Mouse (Mus musculus) frontal cortex, postnatal 36 days (tissue): Measurements from ENCODE around the gene Higd2a.

Experiments
- DNase-seq, 2 experiments: peaks; one replicate each; pipeline ENCODE4 v3.0.0; 2022; ENCODE audit warnings: low spot score in 2 of 2

The Higd2a gene

GRCm38 (mm10) chr13:54589996-54590951 lies at the start of gene Higd2a, which contains the start of gene Nop16:
Gene Higd2a, plus strand, starts transcription at chr13:54590207.
Gene Nop16, minus strand, starts transcription at chr13:54590090.
- DNase-seq, result peak; percentile 95 to 98

DNA sequence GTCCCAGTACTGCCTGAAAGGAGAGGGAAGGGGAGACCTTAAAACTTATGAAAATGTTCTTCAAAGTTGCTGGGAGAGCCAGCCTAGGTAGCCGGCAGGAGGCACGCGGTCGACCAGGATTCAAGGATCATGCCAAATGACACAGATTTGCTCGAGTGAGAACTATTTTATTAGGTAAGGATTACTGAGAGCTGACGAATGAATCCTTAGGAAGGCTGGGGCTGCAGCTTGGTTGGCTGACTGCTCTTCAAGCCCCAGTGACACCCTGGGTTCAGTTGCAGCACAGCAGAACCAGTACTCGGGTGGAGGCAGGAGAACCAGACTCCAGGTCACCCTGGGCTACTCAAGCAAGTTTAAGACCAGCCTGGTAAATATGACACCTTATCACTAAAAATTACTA lies 42.0 kb upstream of the Higd2a start:
- DNase-seq, result no peak

- no peak for DNase-seq
Measured at GRCm38 (mm10) chr13:54556176-54556575, 33.8 kb upstream of the Higd2a start.

GRCm38 (mm10) chr13:54556796-54557195 lies 33.2 kb upstream of the Higd2a start:
- DNase-seq, result peak; percentile 31 to 36

DNA sequence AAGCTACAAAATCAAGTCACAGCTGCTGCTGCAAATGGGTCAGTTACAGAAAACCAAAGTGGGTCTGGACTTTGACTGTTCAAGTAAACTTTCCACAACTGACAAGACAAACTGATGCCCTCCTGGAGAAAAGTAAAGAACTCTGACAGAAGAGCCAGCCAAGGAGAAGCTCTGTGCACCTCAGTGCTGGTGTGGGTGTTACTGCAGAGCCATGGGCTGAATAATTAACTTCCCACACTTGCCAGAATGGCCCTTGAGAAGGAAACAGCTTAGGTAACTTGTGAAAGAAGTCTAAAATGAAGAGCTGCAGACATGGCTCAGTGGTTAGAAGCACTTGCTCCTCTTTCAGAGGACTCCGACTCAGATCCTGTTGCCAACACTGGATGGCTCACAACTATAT lies 32.4 kb upstream of the Higd2a start:
- no peak for DNase-seq

GRCm38 (mm10) chr13:54559656-54560055 lies 30.4 kb upstream of the Higd2a start:
- DNase-seq, result no peak

- DNase-seq, result peak; percentile 37 to 42
Measured at GRCm38 (mm10) chr13:54560608-54561007, 29.4 kb upstream of the Higd2a start.

DNA sequence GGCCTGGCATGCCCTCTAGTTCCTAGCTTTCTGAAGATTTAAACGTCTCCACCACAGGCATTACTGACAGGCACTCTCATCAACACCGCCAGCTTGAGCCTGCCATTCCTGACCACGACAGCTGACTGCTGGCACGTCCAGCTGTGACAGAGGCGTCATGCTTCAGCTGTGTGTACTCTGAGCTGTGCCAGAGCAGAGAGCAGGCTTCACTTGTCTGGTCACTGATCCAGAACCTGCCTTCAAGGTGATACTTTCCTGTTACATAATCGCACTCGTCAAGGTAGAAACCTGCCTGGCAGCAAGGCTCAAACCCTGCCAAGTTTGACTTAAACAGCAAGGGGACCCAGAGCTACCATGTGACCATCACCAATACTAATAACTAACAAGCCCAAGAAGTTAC lies 27.4 kb upstream of the Higd2a start:
- DNase-seq, result no peak

DNA sequence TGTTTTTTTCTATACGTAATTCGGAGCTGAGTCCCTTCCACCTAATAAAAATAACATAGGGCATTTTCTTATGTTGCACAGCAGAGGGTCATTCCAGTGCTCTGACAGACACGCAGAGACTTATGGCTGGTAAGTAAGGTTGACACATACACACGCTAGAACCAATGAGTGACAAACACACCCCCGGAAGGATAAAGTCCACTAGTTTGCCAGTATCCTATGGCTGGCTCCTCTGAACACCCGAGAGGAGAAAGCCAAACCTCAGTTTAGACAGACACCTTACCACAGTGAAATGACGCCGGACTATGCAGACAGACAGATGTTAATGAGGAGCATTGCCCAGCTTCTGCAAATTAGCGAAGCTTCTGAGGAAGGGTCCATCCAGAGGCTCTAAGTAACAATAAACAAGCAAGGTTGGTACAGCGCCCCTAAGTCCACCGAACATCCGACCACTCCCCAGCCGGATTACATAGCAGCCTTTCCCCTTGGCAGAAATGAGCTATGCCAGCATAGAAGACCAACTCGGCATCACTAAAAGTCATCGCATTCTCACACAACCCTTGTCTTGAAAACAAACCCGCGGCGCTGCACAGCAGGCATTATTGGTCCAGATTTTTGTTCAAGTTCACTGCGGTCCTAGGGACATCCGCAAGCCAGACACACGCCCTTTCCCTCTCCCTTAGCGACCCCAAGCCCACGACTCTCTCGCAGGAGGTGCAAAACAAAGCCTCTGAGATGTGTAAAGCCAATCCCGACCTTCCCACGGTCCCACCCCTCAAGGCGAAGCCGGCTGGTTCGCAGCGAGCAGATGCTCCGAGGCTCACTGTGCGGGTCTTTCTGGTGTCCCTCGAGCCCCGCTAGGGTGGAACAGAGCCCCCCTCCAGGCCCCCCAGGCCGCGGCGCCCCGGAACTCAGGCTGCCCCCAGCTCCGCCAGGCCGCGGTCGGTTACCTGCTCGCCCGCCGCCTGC lies 25.5 kb upstream of the Higd2a start:
- no peak for DNase-seq

GRCm38 (mm10) chr13:54565201-54565581 lies 24.8 kb upstream of the Higd2a start, which contains the start of gene 4833439L19Rik:
Gene 4833439L19Rik, minus strand, starts transcription at chr13:54565435.
- peak; percentile 90 to 96 for DNase-seq

GRCm38 (mm10) chr13:54565594-54566345 lies 24.2 kb upstream of the Higd2a start:
- DNase-seq, result peak; percentile 31 to 41

DNA sequence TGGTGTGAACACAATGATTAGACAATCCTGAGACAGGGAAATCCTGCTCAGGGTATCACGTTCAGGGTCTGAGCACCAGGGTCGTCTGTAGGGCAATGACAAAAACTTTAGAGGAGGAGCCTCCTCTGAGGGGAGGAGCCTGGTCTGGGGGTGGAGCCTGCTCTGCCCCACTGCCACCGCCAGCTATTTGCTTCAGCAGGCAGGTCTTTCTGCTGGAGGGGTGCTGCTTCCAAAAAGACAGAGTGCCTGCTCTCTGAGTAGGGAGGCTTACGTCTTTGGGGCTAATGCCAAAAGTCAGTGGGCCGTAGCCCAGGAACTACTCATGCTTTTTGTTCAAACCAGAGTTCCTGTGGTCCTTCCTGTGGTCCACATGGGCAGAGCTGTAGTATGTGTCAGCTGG lies 21.6 kb upstream of the Higd2a start:
- DNase-seq, result no peak

- no peak for DNase-seq
Measured at GRCm38 (mm10) chr13:54569282-54569681, 20.7 kb upstream of the Higd2a start.

GRCm38 (mm10) chr13:54570736-54571135 lies 19.3 kb upstream of the Higd2a start:
- no peak for DNase-seq

- DNase-seq, result no peak
Measured at GRCm38 (mm10) chr13:54571637-54572036, 18.4 kb upstream of the Higd2a start.

- DNase-seq, result no peak
Measured at GRCm38 (mm10) chr13:54572621-54573020, 17.4 kb upstream of the Higd2a start.

DNA sequence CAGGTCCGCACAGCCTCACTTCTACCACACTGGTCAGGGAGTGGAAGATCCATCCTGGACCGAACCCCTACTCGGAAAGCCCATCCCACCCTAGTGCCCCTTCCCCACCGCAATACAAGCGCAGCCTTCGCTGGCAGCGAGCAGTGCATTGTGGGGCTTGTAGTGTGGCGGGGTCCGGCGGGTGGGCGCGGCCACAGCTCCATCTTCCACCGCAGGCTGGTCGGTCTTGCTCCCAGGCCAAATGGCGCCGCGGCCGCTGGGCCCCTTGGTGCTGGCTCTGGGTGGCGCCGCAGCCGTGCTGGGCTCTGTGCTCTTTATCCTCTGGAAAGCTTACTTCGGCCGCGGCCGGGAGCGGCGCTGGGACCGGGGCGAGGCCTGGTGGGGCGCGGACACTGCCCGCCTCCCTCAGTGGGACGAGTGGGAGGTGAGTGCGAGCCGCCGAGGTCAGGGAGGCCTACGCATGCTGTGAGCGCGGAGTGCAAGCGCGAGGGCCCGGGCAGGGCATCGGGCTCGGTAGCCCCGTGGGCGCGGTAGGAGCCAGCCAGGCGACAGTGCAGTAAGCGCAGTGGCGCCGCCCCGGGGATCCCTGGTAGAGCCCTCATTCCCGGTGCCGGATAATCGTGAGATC lies 15.0 kb upstream of the Higd2a start, which contains the start of gene Arl10:
Gene Arl10, plus strand, starts transcription at position 162 of the 628 bp plus-strand sequence.
- DNase-seq, result peak; percentile 62 to 75

DNA sequence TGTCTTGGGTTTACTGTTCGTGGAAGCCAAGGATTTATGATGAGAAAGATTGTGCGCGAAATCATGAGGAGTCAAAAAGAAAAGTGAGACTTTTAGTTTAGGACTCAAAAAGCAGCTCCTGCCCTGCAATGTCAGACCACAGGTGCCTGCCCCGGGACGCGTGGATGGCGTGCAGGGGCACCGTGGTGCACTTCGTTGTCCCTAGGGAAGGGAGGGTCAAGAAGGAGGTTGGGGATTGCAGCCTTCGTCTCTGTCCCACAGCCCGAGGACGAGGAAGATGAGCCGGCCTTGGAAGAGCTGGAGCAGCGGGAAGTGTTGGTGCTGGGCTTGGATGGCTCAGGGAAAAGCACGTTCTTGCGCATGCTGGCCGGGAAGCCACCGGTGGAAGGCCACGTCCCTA lies 14.5 kb upstream of the Higd2a start:
- no peak for DNase-seq

DNA sequence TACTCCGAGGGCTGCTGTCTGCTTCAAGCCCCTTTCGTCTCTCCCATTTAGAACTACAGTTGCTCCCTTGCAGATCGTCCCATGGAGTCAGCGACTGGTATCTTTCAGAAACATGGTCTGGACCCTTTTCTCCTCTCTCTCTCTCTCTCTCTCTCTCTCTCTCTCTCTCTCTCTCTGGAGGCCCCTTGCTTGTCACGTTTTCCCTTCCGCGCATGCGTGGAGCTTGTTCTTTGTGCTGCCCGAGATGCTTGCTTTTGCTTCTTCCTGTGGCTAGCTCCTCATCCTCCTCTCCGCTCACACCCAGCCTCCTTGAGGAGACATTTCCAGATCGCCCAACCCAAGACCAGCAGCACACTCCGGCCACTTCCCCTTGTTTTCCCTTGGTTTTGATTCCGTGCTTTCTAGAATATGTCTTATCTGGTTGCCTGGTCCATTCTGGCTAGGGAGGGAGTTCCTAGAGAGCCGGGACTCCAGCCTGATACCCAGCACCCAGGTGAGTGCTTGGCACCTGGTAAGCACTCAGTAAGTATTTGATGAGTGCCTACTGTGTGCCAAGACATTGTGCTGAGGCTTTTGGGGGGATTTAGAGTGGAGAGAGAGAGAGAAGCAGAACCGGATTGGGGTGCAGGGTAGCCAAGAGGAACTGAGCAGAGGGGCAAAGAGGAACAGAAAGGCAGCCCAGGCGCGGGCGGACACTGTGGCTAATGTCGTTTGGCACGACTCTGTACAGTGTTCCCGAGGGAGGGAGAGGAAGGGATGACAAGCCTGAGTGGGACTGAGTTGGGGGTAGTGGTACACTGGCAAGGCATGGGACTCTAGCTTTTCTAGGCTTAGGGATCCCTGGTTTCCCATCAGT lies 12.1 kb upstream of the Higd2a start:
- DNase-seq, result no peak

DNA sequence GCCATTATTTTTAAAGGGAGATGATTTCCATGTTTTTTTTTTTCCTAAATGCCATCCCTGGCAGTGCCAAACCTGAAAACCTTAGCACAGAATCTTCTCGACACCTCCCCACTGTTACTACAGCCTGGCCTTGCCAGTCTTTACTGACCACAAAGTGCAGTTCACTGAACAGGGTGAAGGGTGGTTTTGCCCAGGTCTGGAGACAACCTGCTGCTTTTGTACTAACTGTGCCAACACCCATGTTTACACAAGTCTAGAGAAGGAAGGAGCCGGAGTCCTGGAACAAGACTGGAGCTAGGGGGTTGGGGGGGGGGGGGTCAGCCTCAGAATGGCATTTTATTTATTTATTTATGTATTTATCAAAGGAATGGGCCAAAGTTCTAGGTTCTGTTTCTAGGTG lies 8.6 kb upstream of the Higd2a start:
- no peak for DNase-seq
